Mouse (Mus musculus) lung, embryonic 16.5 days (tissue): ENCODE results near the gene Zfp420. TPM values are rescaled to one million over a fixed set of nuclear protein-coding genes. Genes with fewer than 3 reads are reported as not detected.

Experiments
- ATAC-seq: fragments of 200-750 bp; cut with Nextera tagmentation; 2 replicates; pipeline ENCODE4 v1.8.0; 2017; ENCODE audit warnings: low read depth, mild to moderate bottlenecking, moderate library complexity
- H3K27ac ChIP-seq: fragments of 300-500 bp; sonication (generic); 2 replicates; pipeline ENCODE4 v1.5.1; 2014; ENCODE audit warnings: mild to moderate bottlenecking, control low read depth, low read length
- H3K27me3 ChIP-seq: fragments of 300-500 bp; sonication (generic); 2 replicates; pipeline ENCODE4 v1.6.1; 2014; ENCODE audit warnings: low read depth, low read length, mixed read lengths; ENCODE audit not compliant: control insufficient read depth, insufficient read depth
- H3K36me3 ChIP-seq: fragments of 300-500 bp; sonication (generic); 2 replicates; pipeline ENCODE4 v1.6.1; 2014; ENCODE audit warnings: low read length; ENCODE audit not compliant: control insufficient read depth, insufficient read depth
- H3K4me1 ChIP-seq: fragments of 300-500 bp; sonication (generic); replicated peaks from 2 replicates; pipeline ENCODE4 v1.6.1; 2014; ENCODE audit warnings: low read length, mixed read lengths; ENCODE audit not compliant: control insufficient read depth, insufficient read depth
- H3K4me2 ChIP-seq: fragments of 300-500 bp; sonication (generic); 2 replicates; pipeline ENCODE4 v1.6.1; 2014; ENCODE audit warnings: low read depth, low read length, control low read depth
- H3K4me3 ChIP-seq: fragments of 300-500 bp; sonication (generic); 2 replicates; pipeline ENCODE4 v1.5.1; 2014; ENCODE audit warnings: mild to moderate bottlenecking, low read length, control low read depth
- H3K9ac ChIP-seq: fragments of 300-500 bp; sonication (generic); 2 replicates; pipeline ENCODE4 v1.6.1; 2014; ENCODE audit warnings: low read length, control low read depth
- H3K9me3 ChIP-seq: fragments of 300-500 bp; sonication (generic); 2 replicates; pipeline ENCODE4 v1.6.1; 2016; ENCODE audit warnings: low read length; ENCODE audit not compliant: control insufficient read depth
- WGBS: fragments of 180-500 bp; shearing (Covaris S2); extraction: QIAGEN DNeasy Blood & Tissue Kit; methylation state at CpG from one replicate; pipeline ENCODE4 v1.1.7; 2014; 5-methylcytosine and 5-hydroxymethylcytosine counted together
- polyA plus RNA-seq: library from polyadenylated mRNA; unstranded; fragments of >200 nt; fragmentation: Nextera tagmentation; extraction: Ambion mirVana; gene quantifications from 2 replicates; pipeline ENCODE4 v1.2.1, GENCODE M21; 2015

Gene Zfp420
- polyA plus RNA-seq, 1 experiment from 2014 or later: 8.2 TPM

- no peaks in the 10 kb centered on the region for H3K4me1 ChIP-seq
- H3K36me3 ChIP-seq: peaks cover 8% of the 10 kb centered on the region
- no peak overlapping the region for H3K9ac ChIP-seq
- WGBS: 57% methylated on average over 7 of the region's 7 CpGs
- no peak overlapping the region for H3K4me3 ChIP-seq
- H3K4me2 ChIP-seq: no peak overlapping the region
- no peaks in the 10 kb centered on the region for H3K27me3 ChIP-seq
- no peak for ATAC-seq
- no peak overlapping the region for H3K27ac ChIP-seq
- H3K9me3 ChIP-seq: peaks cover 14% of the 10 kb centered on the region
Measured at GRCm38 (mm10) chr7:29880056-29880455, 20.3 kb downstream of the Zfp420 start.

DNA sequence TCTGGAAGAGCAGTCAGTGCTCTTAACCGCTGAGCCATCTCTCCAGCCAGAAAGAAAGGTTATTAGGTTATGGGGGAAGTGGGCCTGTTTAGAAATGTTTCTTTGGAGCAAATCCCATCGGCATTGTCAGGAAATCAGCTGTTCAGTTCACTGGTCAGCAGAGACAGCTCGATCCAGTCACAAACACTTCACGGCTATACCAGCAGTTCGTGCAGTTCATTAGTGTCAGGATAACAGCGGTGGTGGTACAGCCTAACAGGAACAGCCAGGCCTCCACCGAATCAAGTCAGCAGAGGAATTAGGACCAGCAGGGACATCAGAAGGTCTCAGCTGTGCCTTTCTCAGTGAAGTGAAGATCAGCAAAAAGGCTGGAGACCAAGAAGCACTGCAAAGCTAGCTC is 21.1 kb downstream of the Zfp420 start:
- Histone ChIP-seq H3K9me3 (peaks cover 6% of the 10 kb centered on the region), H3K4me2 (no peak overlapping the region), H3K27ac (no peak overlapping the region), H3K27me3 (no peaks in the 10 kb centered on the region), H3K9ac (no peak overlapping the region), H3K36me3 (no peaks in the 10 kb centered on the region; the same call in 1 of the 2 replicates), H3K4me1 (no peaks in the 10 kb centered on the region), H3K4me3 (no peak overlapping the region)
- peak; percentile 78 for ATAC-seq
- 57% methylated on average over 7 of the region's 7 CpGs for WGBS

GRCm38 (mm10) chr7:29890501-29890900 is 30.7 kb downstream of the Zfp420 start:
- no peak overlapping the region for H3K27ac ChIP-seq
- no peak for ATAC-seq
- no peaks in the 10 kb centered on the region for H3K27me3 ChIP-seq
- no peak overlapping the region for H3K9ac ChIP-seq
- H3K4me3 ChIP-seq: no peak overlapping the region
- no peak overlapping the region for H3K4me2 ChIP-seq
- WGBS: 95% methylated on average over 7 of the region's 7 CpGs
- H3K36me3 ChIP-seq: peaks cover 52% of the 10 kb centered on the region
- no peaks in the 10 kb centered on the region for H3K4me1 ChIP-seq
- H3K9me3 ChIP-seq: peaks cover 53% of the 10 kb centered on the region

GRCm38 (mm10) chr7:29892756-29893155 is 33.0 kb downstream of the Zfp420 start:
- H3K4me2 ChIP-seq: no peak overlapping the region
- ATAC-seq: no peak
- H3K9ac ChIP-seq: no peak overlapping the region
- no peak overlapping the region for H3K4me3 ChIP-seq
- H3K27ac ChIP-seq: no peak overlapping the region
- H3K27me3 ChIP-seq: no peaks in the 10 kb centered on the region
- 97% methylated on average over 4 of the region's 4 CpGs for WGBS
- peaks cover 49% of the 10 kb centered on the region for H3K9me3 ChIP-seq
- H3K36me3 ChIP-seq: peaks cover 69% of the 10 kb centered on the region
- no peaks in the 10 kb centered on the region for H3K4me1 ChIP-seq

GRCm38 (mm10) chr7:29898351-29898750 is 38.6 kb downstream of the Zfp420 start:
- Histone ChIP-seq H3K4me2 (no peak overlapping the region), H3K4me3 (no peak overlapping the region), H3K27ac (no peak overlapping the region), H3K36me3 (peaks cover 60% of the 10 kb centered on the region), H3K4me1 (no peaks in the 10 kb centered on the region), H3K27me3 (no peaks in the 10 kb centered on the region), H3K9ac (no peak overlapping the region), H3K9me3 (peaks cover 34% of the 10 kb centered on the region)
- WGBS: 97% methylated on average over 4 of the region's 4 CpGs
- no peak for ATAC-seq

DNA sequence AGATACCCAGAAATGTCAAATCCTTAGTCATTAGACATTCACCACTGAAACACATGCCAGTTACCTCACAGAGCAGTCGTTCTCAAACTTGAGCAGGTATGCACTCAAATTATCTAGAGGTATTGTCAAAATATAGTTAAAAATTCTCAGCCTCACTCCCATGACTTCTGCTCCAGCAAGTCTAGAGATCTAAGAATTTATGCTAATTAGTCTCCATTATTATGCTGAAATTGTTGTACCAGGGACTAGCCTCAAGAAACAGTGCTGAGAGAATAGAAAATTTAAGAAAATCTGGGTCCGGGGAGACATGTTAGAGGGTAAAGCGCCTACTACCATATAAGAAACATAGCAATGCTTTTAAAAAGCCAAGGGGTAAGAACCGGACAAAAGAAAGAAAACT is 44.3 kb downstream of the Zfp420 start:
- peaks cover 11% of the 10 kb centered on the region for H3K36me3 ChIP-seq
- no peak overlapping the region for H3K4me3 ChIP-seq
- no peaks in the 10 kb centered on the region for H3K27me3 ChIP-seq
- no peak overlapping the region for H3K27ac ChIP-seq
- ATAC-seq: no peak
- no peaks in the 10 kb centered on the region for H3K9me3 ChIP-seq
- WGBS: 94% methylated on average over 4 of the region's 4 CpGs
- no peaks in the 10 kb centered on the region; the same call in none of the 2 replicates for H3K4me1 ChIP-seq
- H3K4me2 ChIP-seq: no peak overlapping the region
- no peak overlapping the region for H3K9ac ChIP-seq

- WGBS: under 1% methylated on average over 22 of the region's 22 CpGs
- ATAC-seq: peak; percentile 78
- peak within 1 kb of the TSS; percentile 70 for H3K4me3 ChIP-seq
Measured at GRCm38 (mm10) chr7:29905966-29906681, 46.3 kb downstream of the Zfp420 start, which contains the start of gene Zfp27. Gene Zfp27, minus strand, starts transcription at chr7:29906572.

GRCm38 (mm10) chr7:29906682-29907058 is 46.9 kb downstream of the Zfp420 start:
- Histone ChIP-seq H3K27me3 (no peaks in the 10 kb centered on the region), H3K27ac (peak overlapping the region; percentile 74), H3K9ac (peak overlapping the region; percentile 73; the same call in 1 of the 2 replicates), H3K4me2 (peak overlapping the region; percentile 71), H3K36me3 (no peaks in the 10 kb centered on the region), H3K4me1 (peaks cover 9% of the 10 kb centered on the region), H3K4me3 (peak overlapping the region; percentile 70), H3K9me3 (no peaks in the 10 kb centered on the region)
- 25% methylated on average over 8 of the region's 8 CpGs for WGBS
- ATAC-seq: no peak

More at GRCm38 (mm10) chr7:29905966-29906681, 46.3 kb downstream of the Zfp420 start, which contains the start of gene Zfp27:
- H3K4me2 ChIP-seq: peak within 1 kb of the TSS; percentile 71
- no peaks in the 10 kb centered on the region for H3K9me3 ChIP-seq
- H3K27me3 ChIP-seq: no peaks in the 10 kb centered on the region
- no peaks in the 10 kb centered on the region for H3K36me3 ChIP-seq
- peak within 1 kb of the TSS; percentile 96 for H3K27ac ChIP-seq
- peaks cover 9% of the 10 kb centered on the region for H3K4me1 ChIP-seq
- peak within 1 kb of the TSS; percentile 73 for H3K9ac ChIP-seq

DNA sequence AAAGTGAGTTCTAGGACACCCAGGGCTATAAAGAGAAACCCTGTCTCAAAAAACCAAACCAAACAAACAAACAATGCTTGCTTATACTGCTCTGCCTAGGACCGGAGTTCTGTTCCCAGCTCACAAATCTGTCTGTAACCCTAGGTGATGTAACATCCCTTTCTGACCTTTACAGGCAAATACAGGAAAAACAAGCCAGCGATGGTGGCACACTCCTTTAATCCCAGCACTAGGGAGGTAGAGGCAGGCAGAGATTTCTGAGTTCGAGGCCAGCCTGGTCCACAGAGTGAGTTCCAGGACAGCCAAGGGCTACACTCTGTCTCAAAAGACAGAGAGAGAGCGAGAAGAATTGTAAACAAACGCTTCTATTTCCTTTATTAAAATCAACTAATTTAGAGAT is 47.4 kb downstream of the Zfp420 start:
- H3K36me3 ChIP-seq: peaks cover 2% of the 10 kb centered on the region
- no peak overlapping the region; the same call in 1 of the 2 replicates for H3K27ac ChIP-seq
- H3K4me3 ChIP-seq: no peak overlapping the region

More for the DNA sequence above, 47.4 kb downstream of the Zfp420 start:
- 84% methylated on average over 5 of the region's 5 CpGs for WGBS
- no peak for ATAC-seq
- Histone ChIP-seq H3K9me3 (no peaks in the 10 kb centered on the region), H3K9ac (no peak overlapping the region), H3K4me2 (no peak overlapping the region), H3K4me1 (peaks cover 9% of the 10 kb centered on the region), H3K27me3 (no peaks in the 10 kb centered on the region)
